Mouse (Mus musculus): ENCODE measurements around the gene Itga1.

DNA sequence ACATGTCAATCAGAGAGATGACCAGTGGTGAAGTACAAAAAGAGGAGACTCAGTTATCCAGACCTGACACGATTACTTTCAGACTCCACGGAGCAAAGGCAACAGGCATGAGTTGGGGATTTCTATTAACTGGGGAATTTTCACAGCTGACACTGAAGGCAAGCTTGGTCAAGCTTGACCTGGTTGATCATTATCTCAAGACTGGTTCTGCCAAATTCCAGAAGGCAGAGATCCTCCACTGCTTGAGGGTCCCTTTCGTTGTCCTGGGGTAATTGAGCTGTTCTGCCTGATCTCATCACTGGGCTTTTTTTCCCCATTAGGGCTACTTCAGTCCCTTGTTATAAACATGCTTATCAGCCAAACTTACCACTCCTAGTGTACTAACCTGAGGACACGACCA, 7.9 kb upstream of the Itga1 start:
- TF ChIP-seq CTCF (IDR thresholded peaks at IDR 0.05 in 2 of 3, conservative IDR thresholded peaks at IDR 0.05 in 1 of 3; ENCODE audit: control insufficient read depth in 1 of 3, insufficient read depth in 1 of 3, low read depth in 2 of 3, low read length in 3 of 3, poor library complexity in 1 of 3, severe bottlenecking in 1 of 3), result no peak
- TF ChIP-seq MYC (IDR thresholded peaks at IDR 0.05; ENCODE audit: low read depth, low read length), result no peak
- TF ChIP-seq POLR2AphosphoS2 (IDR thresholded peaks at IDR 0.05; ENCODE audit: low read length), result no peak
- no peak for TF ChIP-seq USF2 (IDR thresholded peaks at IDR 0.05; ENCODE audit: borderline replicate concordance in 1 of 2, insufficient read depth in 1 of 2, low read depth in 1 of 2, low read length in 2 of 2)
- no peak for TF ChIP-seq POLR2A (IDR thresholded peaks at IDR 0.05; ENCODE audit: control insufficient read depth in 1 of 2, insufficient read depth in 1 of 2, low read depth in 1 of 2, low read length in 2 of 2, poor library complexity in 1 of 2)
- no peak for TF ChIP-seq POLR2AphosphoS5 (IDR thresholded peaks at IDR 0.05; ENCODE audit: borderline replicate concordance, low read depth, low read length)
- TF ChIP-seq MAZ (IDR thresholded peaks at IDR 0.05; ENCODE audit: low read depth, low read length), result no peak
- no peak for TF ChIP-seq ELF1 (IDR thresholded peaks at IDR 0.05; ENCODE audit: low read depth, low read length)
- no peak for TF ChIP-seq JUND (IDR thresholded peaks at IDR 0.05; ENCODE audit: low read depth, low read length)
- no peak for TF ChIP-seq GABPA (IDR thresholded peaks at IDR 0.05; ENCODE audit: low read depth, low read length)
